Mouse (Mus musculus) layer of hippocampus, adult 2 months (tissue): ENCODE data around the gene Nsg1. TPM values are rescaled to one million over a fixed set of nuclear protein-coding genes. Genes with fewer than 3 reads are reported as not detected.
A peak's percentile ranks its signal among the peaks of the same experiment; 100 is the strongest.

Experiments
- DNase-seq, 2 experiments: peaks; one replicate each; pipeline ENCODE4 v3.0.0; 2022; ENCODE audit warnings: low spot score in 2 of 2
- H3K27ac ChIP-seq: fragments of 200-600 bp; 2 replicates; pipeline ENCODE4 v1.8.1; 2022
- H3K4me3 ChIP-seq: fragments of 200-600 bp; 2 replicates; pipeline ENCODE4 v1.8.1; 2022; ENCODE audit warnings: mild to moderate bottlenecking
- CTCF ChIP-seq: fragments of 200-600 bp; conservative IDR thresholded peaks from 2 replicates; pipeline ENCODE4 v1.8.1; 2022; ENCODE audit warnings: antibody characterized with exemption, mild to moderate bottlenecking, moderate library complexity
- long read RNA-seq, 2 experiments: library from polyadenylated mRNA; stranded (forward); transcript quantifications; one replicate each; pipeline ENCODE4 v2.0.0; 2021; ENCODE audit warnings: borderline mapping rate in 2 of 2
- total RNA-seq, 2 experiments: library from RNA; stranded (reverse); gene quantifications; 2 replicates each; pipeline ENCODE4 v1.2.3; 2021

Gene Nsg1
- total RNA-seq = 100 to 1,000 TPM; 421 to 427 TPM
- long read RNA-seq, experiment 1, transcript Nsg1-201 (5 exons, 2,581 nt) = major isoform, 27 of 69 reads
- long read RNA-seq, experiment 1, partial matches to known transcripts = 9 of 69 reads
- long read RNA-seq, experiment 1, other reads (novel, unspliced or antisense) = 32 of 69 reads
- long read RNA-seq, experiment 2, transcript Nsg1-201 (5 exons, 2,581 nt) = major isoform, 29 of 67 reads
- long read RNA-seq, experiment 2, partial matches to known transcripts = 5 of 67 reads
- long read RNA-seq, experiment 2, other reads (novel, unspliced or antisense) = 32 of 67 reads

DNA sequence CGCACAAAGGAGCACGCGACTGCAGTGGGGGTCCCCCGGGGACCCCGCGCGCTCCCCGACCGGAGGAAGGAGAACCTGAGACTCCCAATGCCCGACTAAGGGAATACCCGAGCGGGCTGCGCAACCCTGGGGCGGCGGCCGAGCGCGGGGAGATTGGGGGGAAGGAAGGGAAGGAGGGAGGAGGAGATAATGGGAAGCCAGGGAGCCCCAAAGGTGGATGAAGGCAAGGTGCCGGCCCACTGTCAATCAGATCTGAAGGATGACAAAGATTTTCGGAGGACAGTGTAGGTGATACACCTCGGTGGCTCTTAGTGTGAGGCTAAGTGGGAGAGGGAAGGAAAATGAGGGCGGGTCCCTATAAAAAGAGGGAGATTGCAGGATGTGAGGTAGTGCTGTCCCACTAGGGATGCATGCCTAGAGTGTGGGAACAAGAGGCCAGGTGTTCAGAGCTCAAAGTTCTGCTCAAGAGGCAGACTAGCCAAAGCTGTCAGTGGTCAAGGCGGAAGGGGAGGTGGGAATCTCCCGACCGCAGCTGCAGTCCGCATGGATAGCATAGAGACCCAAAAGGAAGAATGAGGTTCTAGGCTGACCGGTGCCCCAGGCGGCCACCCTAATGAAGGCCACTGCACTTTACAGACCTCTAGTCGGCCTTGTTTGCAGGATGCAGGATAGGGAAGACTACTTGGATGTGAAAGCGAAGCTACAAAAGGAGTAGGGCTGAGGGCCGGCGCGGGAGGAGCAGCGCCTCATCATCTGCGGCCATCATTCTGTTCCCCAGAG lies at the start of gene Nsg1:
TSS of gene Nsg1 (minus strand) at position 274 of the 780 bp plus-strand sequence.
- no peak for TF ChIP-seq CTCF
- H3K27ac ChIP-seq = peak within 1 kb of the TSS; percentile 98
- DNase-seq = no peak
- peak within 1 kb of the TSS; percentile 81 for H3K4me3 ChIP-seq

DNA sequence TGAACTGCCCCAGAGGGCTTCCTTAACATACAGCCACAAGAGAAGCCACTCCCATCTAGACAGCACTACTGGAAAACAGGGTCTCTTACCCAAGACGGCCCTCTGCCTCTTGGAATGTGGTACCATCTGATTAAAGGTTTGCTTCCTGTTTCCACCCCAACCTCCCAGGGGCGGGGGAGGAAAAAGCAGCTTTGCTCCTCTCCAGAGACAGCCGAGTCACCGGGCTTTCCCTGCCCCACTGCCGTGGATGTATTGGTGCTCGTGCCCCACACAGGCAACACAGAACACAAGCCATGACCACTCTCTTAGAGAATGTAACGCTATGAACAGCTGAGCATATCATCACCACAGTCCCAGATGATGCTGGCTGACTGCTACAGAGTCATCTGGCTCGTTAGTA lies 49.3 kb upstream of the Nsg1 start:
- no peak for TF ChIP-seq CTCF
- H3K4me3 ChIP-seq = no peak overlapping the region
- DNase-seq = no peak
- H3K27ac ChIP-seq = 0 out of 2 replicates have a peak overlapping the region, but pooled peaks have one; percentile 28

DNA sequence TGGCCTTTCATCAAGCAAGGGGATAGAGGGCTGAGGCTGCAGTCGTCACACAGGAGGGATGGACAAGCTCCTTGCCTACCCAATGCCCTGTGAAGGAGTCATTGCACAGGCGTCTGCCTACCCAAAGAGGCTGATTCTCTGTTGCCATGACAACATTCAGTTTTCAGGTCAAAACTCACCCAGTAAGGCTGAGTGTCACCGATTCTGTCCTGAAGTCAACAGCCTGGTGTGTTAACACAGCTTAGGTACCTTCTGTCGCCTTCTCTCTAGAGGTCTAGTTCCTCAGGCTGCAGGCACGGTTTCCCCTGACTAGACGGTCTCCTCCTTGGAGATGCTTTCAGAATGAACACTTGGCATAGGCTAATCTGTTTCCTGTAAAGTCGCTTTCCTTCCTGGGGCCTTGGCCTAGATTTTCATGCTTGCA lies 45.6 kb upstream of the Nsg1 start:
- no peak for TF ChIP-seq CTCF
- Histone ChIP-seq H3K27ac (peak overlapping the region; percentile 59), H3K4me3 (no peak overlapping the region)
- DNase-seq = no peak

DNA sequence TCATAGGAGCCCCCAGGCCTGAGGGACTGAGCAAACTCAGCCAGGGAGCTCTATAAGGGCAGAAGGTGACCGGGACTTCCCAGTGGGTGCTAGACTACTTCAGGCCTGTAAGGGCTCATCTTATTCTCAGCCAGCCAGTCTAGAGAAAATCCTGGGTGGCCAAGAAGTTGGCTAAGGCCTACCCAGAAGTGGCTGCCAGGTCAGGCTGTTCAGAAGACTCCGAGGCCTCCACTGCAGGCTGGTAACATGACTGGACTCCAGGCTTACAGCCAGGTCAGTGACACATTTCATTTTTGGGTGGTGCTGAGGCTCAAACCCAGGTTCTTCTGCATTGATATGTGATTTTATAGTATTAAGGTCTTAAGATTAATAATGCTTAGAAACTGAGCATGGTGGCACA lies 40.0 kb upstream of the Nsg1 start:
- Histone ChIP-seq H3K27ac (no peak overlapping the region), H3K4me3 (no peak overlapping the region)
- no peak for DNase-seq
- no peak for TF ChIP-seq CTCF

DNA sequence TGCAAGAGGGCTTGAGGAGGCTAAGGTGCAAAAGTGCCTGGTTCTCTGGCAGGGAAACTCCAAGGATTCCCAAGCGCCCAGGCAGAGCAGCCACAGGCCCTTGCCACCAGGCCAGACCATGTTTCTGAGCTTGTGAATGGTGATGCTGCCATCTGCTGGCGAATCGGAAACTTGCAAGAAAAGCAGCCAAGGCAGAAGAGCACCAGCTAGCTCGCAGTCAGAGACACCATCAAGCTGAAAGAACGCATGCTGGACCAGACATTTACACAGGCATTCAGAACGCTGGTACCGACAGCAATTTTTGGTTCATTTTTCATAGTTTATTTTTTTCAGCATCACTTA lies 37.7 kb upstream of the Nsg1 start:
- peak; percentile 94 for TF ChIP-seq CTCF
- Histone ChIP-seq H3K27ac (no peak overlapping the region), H3K4me3 (no peak overlapping the region)
- peak; percentile 84 to 93 for DNase-seq

DNA sequence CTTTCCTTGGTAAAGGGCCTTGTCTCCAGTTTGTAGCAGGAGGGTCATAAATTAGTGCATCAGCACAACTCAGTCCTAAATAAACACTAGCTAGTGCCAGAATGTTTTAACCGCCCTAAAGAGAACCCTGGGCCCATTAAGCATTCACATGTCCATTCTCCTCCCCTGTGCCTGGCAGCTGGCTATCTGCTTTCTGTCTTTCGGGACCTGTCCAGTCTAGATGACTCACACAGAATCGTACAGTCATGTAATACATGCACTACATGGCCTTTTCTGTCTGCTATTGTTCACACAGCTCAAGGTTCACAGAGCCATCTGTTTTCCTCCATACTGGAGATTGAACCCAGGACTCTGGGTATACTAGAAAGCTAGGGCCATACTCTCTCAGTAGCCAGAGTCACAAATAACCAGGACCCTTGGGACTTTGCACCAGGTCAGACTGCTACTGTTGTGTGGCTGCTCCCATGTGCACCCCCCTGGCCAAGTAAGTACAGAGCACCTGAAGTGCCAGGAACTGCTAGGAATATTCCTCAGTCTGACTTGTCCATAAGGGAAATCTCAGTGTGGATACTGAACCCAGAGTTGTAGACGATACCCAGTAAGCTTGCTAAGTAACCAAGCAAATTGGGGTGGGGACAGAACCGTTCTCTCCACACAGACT lies 37.2 kb upstream of the Nsg1 start:
- no peak overlapping the region for H3K4me3 ChIP-seq
- no peak for DNase-seq
- no peak for TF ChIP-seq CTCF
- no peak overlapping the region for H3K27ac ChIP-seq

DNA sequence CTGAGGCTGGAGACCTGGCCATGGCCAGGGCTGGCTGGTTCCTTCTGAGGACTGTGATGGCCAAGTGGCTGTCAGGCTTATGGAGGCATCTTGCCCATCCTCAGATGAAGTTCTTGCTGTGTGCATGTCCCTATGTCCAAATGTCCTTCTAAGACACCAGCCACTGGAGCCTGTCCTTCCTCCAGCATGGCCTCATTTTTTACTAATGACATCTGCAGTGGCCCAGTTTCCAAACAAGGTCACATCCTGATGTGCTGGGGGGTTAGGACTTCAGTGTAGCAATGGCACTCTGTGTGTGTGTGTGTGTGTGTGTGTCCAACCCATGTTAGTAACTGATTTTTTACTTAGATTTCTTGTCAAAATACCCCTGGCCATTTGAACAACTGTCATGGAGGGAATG lies 36.2 kb upstream of the Nsg1 start:
- no peak for DNase-seq
- TF ChIP-seq CTCF = no peak
- H3K27ac ChIP-seq = no peak overlapping the region
- H3K4me3 ChIP-seq = no peak overlapping the region

DNA sequence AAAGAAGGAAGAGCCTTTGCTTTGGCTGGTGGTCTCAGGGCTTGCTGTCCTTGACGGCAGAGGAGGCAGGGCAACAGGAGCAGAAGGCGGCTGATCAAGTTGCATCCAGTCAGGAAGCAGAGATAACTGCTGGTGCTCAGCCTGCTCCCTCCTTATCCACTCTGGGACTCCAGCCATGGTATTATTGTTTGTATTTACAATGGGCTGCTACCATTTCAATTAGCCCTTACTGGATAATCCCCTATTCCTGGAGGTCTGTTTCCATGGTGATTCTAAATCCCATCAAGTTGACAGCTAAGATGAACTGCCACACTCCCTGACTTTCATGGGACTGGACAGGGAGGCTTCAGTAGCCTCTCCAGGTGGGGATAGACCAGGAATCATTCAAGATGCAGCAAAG lies 35.2 kb upstream of the Nsg1 start:
- H3K27ac ChIP-seq = no peak overlapping the region
- TF ChIP-seq CTCF = no peak
- no peak overlapping the region for H3K4me3 ChIP-seq
- no peak for DNase-seq

DNA sequence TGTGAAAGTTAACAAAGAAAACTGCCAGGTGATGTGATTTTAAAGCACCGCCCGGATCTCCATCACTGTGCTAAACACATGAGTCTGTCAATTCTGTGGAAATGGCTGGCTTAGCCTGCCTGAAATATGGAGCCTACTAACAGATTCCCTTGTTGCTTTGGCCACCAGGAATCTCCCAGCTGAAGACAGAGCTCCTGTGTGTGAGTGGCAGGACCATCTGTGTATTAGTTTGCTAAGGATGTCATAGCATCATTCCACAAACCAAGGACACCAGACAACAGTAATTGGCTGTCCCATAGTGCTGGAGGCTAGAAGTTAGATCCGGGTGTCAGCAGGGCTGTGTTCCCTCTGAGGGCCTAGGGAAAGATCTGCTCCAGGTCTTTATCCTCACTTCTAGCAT lies 31.2 kb upstream of the Nsg1 start:
- no peak for DNase-seq
- no peak for TF ChIP-seq CTCF
- Histone ChIP-seq H3K27ac (no peak overlapping the region), H3K4me3 (no peak overlapping the region)

DNA sequence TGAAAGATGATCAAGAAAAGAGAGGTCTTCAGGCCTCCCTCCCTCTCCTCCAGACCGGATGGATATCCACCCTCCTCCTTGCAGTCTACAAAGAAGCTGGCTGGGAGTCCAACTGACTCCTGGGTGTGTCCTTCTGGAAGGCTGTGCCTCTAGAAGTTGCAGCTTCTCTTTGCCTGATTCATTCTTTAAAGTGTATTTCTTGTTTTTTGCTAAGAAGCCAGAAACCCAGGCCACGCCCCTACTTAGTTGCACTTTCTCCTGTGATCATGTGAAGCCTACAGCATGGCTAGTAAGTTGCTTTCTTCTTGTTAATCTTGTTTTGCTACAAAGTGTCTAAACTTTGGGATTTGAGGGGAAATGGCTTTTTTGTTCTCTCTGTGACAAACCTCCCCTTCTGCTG lies 27.3 kb upstream of the Nsg1 start:
- H3K27ac ChIP-seq = no peak overlapping the region
- DNase-seq = no peak
- no peak overlapping the region for H3K4me3 ChIP-seq
- TF ChIP-seq CTCF = no peak

DNA sequence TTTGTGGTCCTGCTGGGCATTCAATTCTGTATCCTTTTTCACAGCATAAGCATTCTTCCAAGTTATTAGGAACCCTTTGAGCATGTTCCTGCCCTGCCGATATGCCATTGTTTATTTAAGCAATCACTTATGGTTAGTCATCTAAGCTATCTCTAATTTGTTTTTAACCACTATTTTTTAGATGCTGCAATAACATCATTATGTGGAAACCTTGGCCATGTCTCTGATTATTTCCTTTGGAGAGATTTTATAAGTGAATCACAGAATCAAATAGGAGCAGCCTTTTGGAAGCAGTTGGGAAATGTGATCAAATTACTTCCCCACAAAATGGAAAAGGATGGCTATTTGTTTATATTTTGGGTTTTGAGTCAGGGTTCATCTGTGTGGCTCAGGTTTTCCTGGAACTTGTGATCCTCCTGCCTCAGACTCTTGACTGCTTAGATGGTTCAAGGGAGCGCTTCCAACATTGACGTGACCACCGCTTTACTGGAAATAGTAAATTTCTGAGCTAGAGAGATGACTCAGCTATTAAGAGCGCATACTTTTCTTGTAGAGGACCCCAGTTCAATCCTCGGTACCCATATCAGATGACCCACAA lies 25.1 kb upstream of the Nsg1 start:
- TF ChIP-seq CTCF = no peak
- H3K4me3 ChIP-seq = no peak overlapping the region
- no peak for DNase-seq
- no peak overlapping the region for H3K27ac ChIP-seq

DNA sequence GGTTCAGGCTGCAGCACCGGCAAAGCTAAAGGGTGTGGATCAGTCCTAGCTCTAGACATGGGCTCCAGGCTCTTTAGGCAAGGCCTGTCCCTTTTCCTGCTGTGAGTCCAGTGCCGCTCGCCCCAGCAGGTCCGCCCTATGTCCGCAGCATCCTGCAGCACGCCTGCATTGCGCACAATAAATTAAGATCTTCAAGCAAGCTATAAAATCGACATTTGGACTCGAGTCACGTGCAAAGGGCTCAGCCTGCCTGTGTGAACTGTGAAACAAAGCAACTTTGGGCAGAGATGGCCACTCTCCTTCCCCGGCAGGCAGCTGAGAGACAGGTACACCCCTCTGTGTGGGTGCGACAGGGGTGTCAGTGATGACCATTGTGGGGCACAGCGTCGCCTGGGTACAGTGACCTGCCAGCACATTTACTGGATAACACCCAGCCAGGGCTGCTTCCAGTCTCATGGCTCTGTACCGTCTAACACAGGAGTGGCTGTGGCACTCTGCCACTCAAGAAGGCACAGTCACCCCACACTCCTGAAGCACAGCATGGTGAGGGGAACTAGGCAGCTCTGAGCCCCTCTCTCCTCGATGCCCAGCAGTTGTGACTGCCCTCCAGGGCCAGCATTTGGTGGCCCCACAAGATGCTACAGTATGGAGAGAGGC lies 14.7 kb upstream of the Nsg1 start:
- no peak for TF ChIP-seq CTCF
- no peak for DNase-seq

DNA sequence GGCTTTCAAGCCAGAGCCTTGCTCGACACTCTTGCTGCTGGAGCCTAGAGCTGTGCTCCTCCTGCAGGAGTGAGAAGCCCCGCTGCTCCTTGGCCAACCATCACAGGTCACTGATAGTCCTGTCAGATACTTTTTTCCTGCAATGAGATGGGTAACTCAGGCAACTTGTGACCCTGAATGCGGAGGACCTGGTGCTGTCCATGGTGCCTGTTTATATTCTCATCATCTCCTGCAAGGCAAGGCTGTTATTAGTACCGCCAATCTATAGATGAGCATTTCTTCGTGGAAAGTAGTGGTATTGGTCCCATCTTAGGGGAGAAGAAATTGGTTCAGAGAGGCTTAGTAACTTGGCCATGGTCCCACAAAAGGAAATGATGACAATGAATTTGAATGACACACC lies 14.1 kb upstream of the Nsg1 start:
- Histone ChIP-seq H3K4me3 (no peak overlapping the region), H3K27ac (no peak overlapping the region)
- TF ChIP-seq CTCF = no peak
- DNase-seq = no peak

More for the DNA sequence above, 14.7 kb upstream of the Nsg1 start:
- Histone ChIP-seq H3K4me3 (no peak overlapping the region), H3K27ac (no peak overlapping the region)
